Mouse (Mus musculus): ENCODE results near the gene Wfdc6b. TPM values are rescaled to one million over a fixed set of nuclear protein-coding genes. Genes with fewer than 3 reads are reported as not detected.

Wfdc6b gene
- polyA plus RNA-seq, 1 experiment from 2014 or later: not detected

DNA sequence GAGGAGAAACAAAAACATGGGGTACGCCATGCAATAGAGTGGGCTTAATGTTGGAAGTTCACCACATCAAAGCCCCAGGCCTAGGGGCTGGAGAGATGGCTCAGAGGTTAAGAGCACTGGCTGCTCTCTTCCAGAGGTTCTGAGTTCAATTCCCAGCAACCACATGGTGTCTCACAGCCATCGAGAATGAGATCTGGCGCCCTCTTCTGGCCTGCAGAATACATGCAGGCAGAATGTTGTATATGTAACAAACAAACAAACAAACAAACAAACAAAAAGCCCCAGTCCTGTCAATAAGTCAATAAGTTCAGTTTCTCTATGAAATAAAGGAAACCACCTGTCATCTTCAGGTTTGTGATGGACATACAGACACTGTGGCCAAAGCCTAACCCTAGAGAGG is 13.1 kb upstream of the Wfdc6b start:
- WGBS: 64% methylated on average over 3 of the region's 3 CpGs
- Histone ChIP-seq H3K4me3 (ENCODE audit: low read depth, low read length) (no peak overlapping the region), H3K9ac (replicated peaks; ENCODE audit: low read length) (no peak overlapping the region), H3K4me2 (ENCODE audit: low read depth, low read length) (no peak overlapping the region), H3K36me3 (replicated peaks; ENCODE audit: control insufficient read depth, insufficient read depth, low read depth, low read length) (no peaks in the 10 kb centered on the region), H3K9me3 (replicated peaks; ENCODE audit: control insufficient read depth, low read length) (no peaks in the 10 kb centered on the region), H3K27me3 (ENCODE audit: control insufficient read depth, insufficient read depth, low read length) (no peaks in the 10 kb centered on the region), H3K4me1 (ENCODE audit: control insufficient read depth, insufficient read depth, low read length) (no peaks in the 10 kb centered on the region), H3K27ac (replicated peaks; ENCODE audit: low read depth, low read length) (no peak overlapping the region)
- ATAC-seq (replicated peaks; ENCODE audit: insufficient number of reproducible peaks, low FRiP score, low TSS enrichment, low read depth): no peak
- DNase-seq (ENCODE audit: low spot score): no peak

DNA sequence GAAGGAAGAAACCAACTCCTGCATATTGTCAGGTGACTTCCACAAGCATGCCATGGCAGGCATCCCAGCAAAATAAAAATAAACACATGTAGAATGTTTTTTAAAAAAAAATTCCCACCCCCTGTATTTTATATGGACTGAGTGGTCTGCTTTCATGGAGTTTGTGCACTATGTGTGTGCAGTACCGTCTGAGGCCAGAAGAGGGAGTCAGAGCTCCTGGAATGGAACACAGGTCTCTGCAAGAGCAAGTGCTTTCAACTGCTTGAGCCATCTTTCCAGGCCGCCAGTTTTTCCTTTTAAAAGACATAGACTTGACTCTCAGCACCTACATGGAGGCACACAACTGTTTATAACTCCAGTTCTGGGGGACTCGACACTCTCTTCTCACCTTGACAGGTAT is 9.8 kb upstream of the Wfdc6b start:
- H3K27ac ChIP-seq (replicated peaks; ENCODE audit: low read depth, low read length): no peak overlapping the region
- H3K4me3 ChIP-seq (ENCODE audit: low read depth, low read length): no peak overlapping the region
- H3K27me3 ChIP-seq (ENCODE audit: control insufficient read depth, insufficient read depth, low read length): no peaks in the 10 kb centered on the region
- no peaks in the 10 kb centered on the region for H3K9me3 ChIP-seq (replicated peaks; ENCODE audit: control insufficient read depth, low read length)
- H3K4me1 ChIP-seq (ENCODE audit: control insufficient read depth, insufficient read depth, low read length): no peaks in the 10 kb centered on the region
- WGBS: 87% methylated on average over 3 of the region's 3 CpGs
- no peak for ATAC-seq (replicated peaks; ENCODE audit: insufficient number of reproducible peaks, low FRiP score, low TSS enrichment, low read depth)
- no peak overlapping the region for H3K9ac ChIP-seq (replicated peaks; ENCODE audit: low read length)
- H3K4me2 ChIP-seq (ENCODE audit: low read depth, low read length): no peak overlapping the region
- H3K36me3 ChIP-seq (replicated peaks; ENCODE audit: control insufficient read depth, insufficient read depth, low read depth, low read length): no peaks in the 10 kb centered on the region
- no peak for DNase-seq (ENCODE audit: low spot score)

DNA sequence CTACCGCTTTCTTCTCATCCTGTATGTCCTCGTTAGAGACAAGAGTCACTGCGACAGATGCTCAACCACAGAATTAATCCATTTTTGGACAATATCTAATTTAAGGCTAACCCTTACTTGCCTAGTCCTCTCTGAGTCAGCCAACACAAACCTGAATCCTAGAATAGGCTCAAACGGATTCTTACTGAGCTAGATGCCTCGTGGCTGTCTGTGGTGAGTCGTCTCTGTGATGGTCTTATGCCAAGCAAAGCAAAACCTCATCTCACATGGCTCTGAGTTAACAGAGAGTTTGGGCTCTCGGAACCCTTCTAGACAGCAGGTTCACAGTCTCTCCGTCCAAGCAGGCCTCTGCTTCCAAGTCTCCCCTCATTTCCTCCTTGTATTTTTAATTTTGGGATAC is 8.9 kb upstream of the Wfdc6b start:
- 90% methylated on average over 8 of the region's 8 CpGs for WGBS
- no peak for DNase-seq (ENCODE audit: low spot score)
- no peaks in the 10 kb centered on the region for H3K36me3 ChIP-seq (replicated peaks; ENCODE audit: control insufficient read depth, insufficient read depth, low read depth, low read length)

DNA sequence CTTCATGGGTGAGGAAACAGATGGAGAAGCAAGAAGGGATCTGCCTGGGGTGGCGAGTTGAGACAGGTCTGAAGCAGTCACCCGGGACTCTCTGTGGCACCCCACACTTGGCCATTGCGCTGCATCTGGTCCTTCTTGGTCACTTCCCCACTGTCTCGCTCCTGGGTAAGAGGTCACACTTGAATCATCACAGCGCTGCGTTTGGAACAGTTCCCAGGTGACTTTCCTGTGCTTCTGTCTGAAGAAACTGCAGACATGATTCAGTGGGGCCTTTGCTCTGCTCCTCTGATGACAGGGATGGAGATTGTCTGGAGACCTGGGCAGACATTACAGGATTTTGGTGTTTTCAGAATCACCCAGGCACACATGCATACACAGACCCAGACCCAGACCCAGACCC is 4.5 kb upstream of the Wfdc6b start:
- ATAC-seq (replicated peaks; ENCODE audit: insufficient number of reproducible peaks, low FRiP score, low TSS enrichment, low read depth) (no peak), DNase-seq (ENCODE audit: low spot score) (no peak)
- Histone ChIP-seq H3K9me3 (replicated peaks; ENCODE audit: control insufficient read depth, low read length) (no peaks in the 10 kb centered on the region), H3K4me3 (ENCODE audit: low read depth, low read length) (no peak overlapping the region), H3K36me3 (replicated peaks; ENCODE audit: control insufficient read depth, insufficient read depth, low read depth, low read length) (no peaks in the 10 kb centered on the region), H3K27ac (replicated peaks; ENCODE audit: low read depth, low read length) (no peak overlapping the region), H3K4me2 (ENCODE audit: low read depth, low read length) (no peak overlapping the region), H3K27me3 (ENCODE audit: control insufficient read depth, insufficient read depth, low read length) (no peaks in the 10 kb centered on the region), H3K4me1 (ENCODE audit: control insufficient read depth, insufficient read depth, low read length) (no peaks in the 10 kb centered on the region), H3K9ac (replicated peaks; ENCODE audit: low read length) (no peak overlapping the region)
- 79% methylated on average over 6 of the region's 6 CpGs for WGBS

More for the DNA sequence above, 8.9 kb upstream of the Wfdc6b start:
- H3K4me2 ChIP-seq (ENCODE audit: low read depth, low read length): no peak overlapping the region
- H3K27me3 ChIP-seq (ENCODE audit: control insufficient read depth, insufficient read depth, low read length): no peaks in the 10 kb centered on the region
- no peak for ATAC-seq (replicated peaks; ENCODE audit: insufficient number of reproducible peaks, low FRiP score, low TSS enrichment, low read depth)
- H3K9ac ChIP-seq (replicated peaks; ENCODE audit: low read length): no peak overlapping the region
- H3K9me3 ChIP-seq (replicated peaks; ENCODE audit: control insufficient read depth, low read length): no peaks in the 10 kb centered on the region
- no peak overlapping the region for H3K27ac ChIP-seq (replicated peaks; ENCODE audit: low read depth, low read length)
- H3K4me3 ChIP-seq (ENCODE audit: low read depth, low read length): no peak overlapping the region
- no peaks in the 10 kb centered on the region for H3K4me1 ChIP-seq (ENCODE audit: control insufficient read depth, insufficient read depth, low read length)

GRCm38 (mm10) chr2:164615386-164615785 is 2.1 kb downstream of the Wfdc6b start:
- WGBS: 88% methylated on average over 3 of the region's 3 CpGs
- Histone ChIP-seq H3K9ac (replicated peaks; ENCODE audit: low read length) (no peak overlapping the region), H3K27ac (replicated peaks; ENCODE audit: low read depth, low read length) (no peak overlapping the region), H3K36me3 (replicated peaks; ENCODE audit: control insufficient read depth, insufficient read depth, low read depth, low read length) (no peaks in the 10 kb centered on the region), H3K9me3 (replicated peaks; ENCODE audit: control insufficient read depth, low read length) (no peaks in the 10 kb centered on the region), H3K27me3 (ENCODE audit: control insufficient read depth, insufficient read depth, low read length) (no peaks in the 10 kb centered on the region), H3K4me2 (ENCODE audit: low read depth, low read length) (no peak overlapping the region), H3K4me3 (ENCODE audit: low read depth, low read length) (no peak overlapping the region), H3K4me1 (ENCODE audit: control insufficient read depth, insufficient read depth, low read length) (no peaks in the 10 kb centered on the region)
- ATAC-seq (replicated peaks; ENCODE audit: insufficient number of reproducible peaks, low FRiP score, low TSS enrichment, low read depth) (no peak), DNase-seq (ENCODE audit: low spot score) (no peak)

DNA sequence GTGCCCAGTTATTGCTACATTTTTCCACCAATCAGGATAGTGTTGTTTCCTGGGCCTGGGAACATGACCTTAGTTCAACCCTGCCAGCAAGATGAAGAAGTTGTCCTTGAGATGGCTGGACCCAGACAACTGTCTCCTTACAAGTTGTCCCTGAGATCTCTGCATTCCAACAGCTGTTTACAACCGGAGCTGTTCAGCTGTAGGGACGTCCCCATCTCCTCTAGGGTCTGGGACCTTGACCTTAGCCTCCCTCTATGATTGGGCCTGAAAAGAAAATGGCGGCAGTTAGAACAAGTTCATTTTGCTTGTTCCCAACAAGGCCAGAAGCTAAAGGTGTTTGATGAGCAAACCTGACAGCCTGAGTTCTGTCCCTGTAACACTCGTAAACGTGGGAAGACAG is 5.7 kb downstream of the Wfdc6b start:
- Histone ChIP-seq H3K27ac (replicated peaks; ENCODE audit: low read depth, low read length) (no peak overlapping the region), H3K36me3 (replicated peaks; ENCODE audit: control insufficient read depth, insufficient read depth, low read depth, low read length) (no peaks in the 10 kb centered on the region), H3K4me3 (ENCODE audit: low read depth, low read length) (no peak overlapping the region), H3K9me3 (replicated peaks; ENCODE audit: control insufficient read depth, low read length) (no peaks in the 10 kb centered on the region), H3K9ac (replicated peaks; ENCODE audit: low read length) (no peak overlapping the region), H3K4me1 (ENCODE audit: control insufficient read depth, insufficient read depth, low read length) (no peaks in the 10 kb centered on the region), H3K27me3 (ENCODE audit: control insufficient read depth, insufficient read depth, low read length) (no peaks in the 10 kb centered on the region), H3K4me2 (ENCODE audit: low read depth, low read length) (no peak overlapping the region)
- ATAC-seq (replicated peaks; ENCODE audit: insufficient number of reproducible peaks, low FRiP score, low TSS enrichment, low read depth) (no peak), DNase-seq (ENCODE audit: low spot score) (no peak)
- 57% methylated on average over 5 of the region's 5 CpGs for WGBS

DNA sequence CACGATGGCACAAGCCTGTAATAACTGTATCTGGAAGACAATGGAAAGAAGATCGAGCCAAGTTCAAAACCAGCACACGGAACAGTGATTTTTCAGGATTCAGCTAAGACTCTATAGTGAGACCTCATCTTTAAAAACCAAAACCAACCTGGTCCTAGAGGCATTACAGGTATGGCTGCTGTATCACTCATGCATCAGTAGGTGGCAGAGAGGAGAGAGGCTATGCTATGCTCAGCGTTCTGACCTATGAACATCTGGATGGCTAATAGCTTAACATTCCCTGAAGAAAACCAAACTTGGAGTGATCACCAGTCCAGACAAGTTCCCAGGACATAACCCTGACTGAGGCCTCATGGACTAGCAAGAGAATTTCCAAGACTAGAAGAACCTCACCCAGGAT is 8.5 kb downstream of the Wfdc6b start:
- ATAC-seq (replicated peaks; ENCODE audit: insufficient number of reproducible peaks, low FRiP score, low TSS enrichment, low read depth): no peak
- DNase-seq (ENCODE audit: low spot score): no peak
- Histone ChIP-seq H3K9me3 (replicated peaks; ENCODE audit: control insufficient read depth, low read length) (no peaks in the 10 kb centered on the region), H3K9ac (replicated peaks; ENCODE audit: low read length) (no peak overlapping the region), H3K27ac (replicated peaks; ENCODE audit: low read depth, low read length) (no peak overlapping the region), H3K4me1 (ENCODE audit: control insufficient read depth, insufficient read depth, low read length) (no peaks in the 10 kb centered on the region), H3K4me2 (ENCODE audit: low read depth, low read length) (no peak overlapping the region), H3K4me3 (ENCODE audit: low read depth, low read length) (no peak overlapping the region), H3K36me3 (replicated peaks; ENCODE audit: control insufficient read depth, insufficient read depth, low read depth, low read length) (no peaks in the 10 kb centered on the region), H3K27me3 (ENCODE audit: control insufficient read depth, insufficient read depth, low read length) (no peaks in the 10 kb centered on the region)
- WGBS: 80% methylated on average over 4 of the region's 4 CpGs

GRCm38 (mm10) chr2:164635266-164635665 is 21.9 kb downstream of the Wfdc6b start:
- ATAC-seq (replicated peaks; ENCODE audit: insufficient number of reproducible peaks, low FRiP score, low TSS enrichment, low read depth) (no peak), DNase-seq (ENCODE audit: low spot score) (peak; percentile 9)
- H3K4me2 ChIP-seq (ENCODE audit: low read depth, low read length): no peak overlapping the region
- H3K27me3 ChIP-seq (ENCODE audit: control insufficient read depth, insufficient read depth, low read length): no peaks in the 10 kb centered on the region
- H3K9ac ChIP-seq (replicated peaks; ENCODE audit: low read length): no peak overlapping the region
- H3K36me3 ChIP-seq (replicated peaks; ENCODE audit: control insufficient read depth, insufficient read depth, low read depth, low read length): no peaks in the 10 kb centered on the region
- H3K9me3 ChIP-seq (replicated peaks; ENCODE audit: control insufficient read depth, low read length): no peaks in the 10 kb centered on the region
- H3K4me3 ChIP-seq (ENCODE audit: low read depth, low read length): no peak overlapping the region
- no peak overlapping the region for H3K27ac ChIP-seq (replicated peaks; ENCODE audit: low read depth, low read length)
- WGBS: 79% methylated on average over 9 of the region's 9 CpGs
- H3K4me1 ChIP-seq (ENCODE audit: control insufficient read depth, insufficient read depth, low read length): no peaks in the 10 kb centered on the region
